Mouse (Mus musculus): ENCODE data around the gene Slc30a7. TPM values are rescaled to one million over a fixed set of nuclear protein-coding genes. Genes with fewer than 3 reads are reported as not detected.
A peak's percentile ranks its signal among the peaks of the same experiment; 100 is the strongest.

Slc30a7 gene
- polyA plus RNA-seq, 1 experiment from 2014 or later, result 19.5 TPM

DNA sequence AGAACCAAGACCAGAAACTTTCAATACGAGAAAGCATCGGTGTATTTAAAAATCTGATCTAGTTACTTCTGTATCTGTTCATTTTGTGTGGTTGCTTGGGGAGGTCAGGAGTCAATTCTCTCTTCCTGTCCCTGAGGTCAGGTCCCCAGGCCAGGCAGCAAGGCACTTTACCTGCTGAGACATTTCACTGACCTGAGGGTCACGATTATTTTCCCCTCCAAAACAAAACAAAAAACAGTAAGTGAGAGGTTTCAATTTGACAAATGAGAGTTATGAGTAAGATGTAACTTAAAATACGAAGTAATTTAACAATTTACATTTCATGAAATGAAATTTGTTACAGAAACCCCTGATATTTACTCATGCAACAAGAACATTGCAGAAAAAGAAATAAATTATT lies 54.9 kb downstream of the Slc30a7 start:
- WGBS, result 88% methylated on average over 4 of the region's 4 CpGs
- no peak overlapping the region for H3K27ac ChIP-seq
- no peaks in the 10 kb centered on the region for H3K27me3 ChIP-seq (ENCODE audit: control insufficient read depth, insufficient read depth, low read length)
- H3K4me2 ChIP-seq (replicated peaks), result no peak overlapping the region
- DNase-seq (ENCODE audit: low spot score) (no peak), ATAC-seq (ENCODE audit: low FRiP score) (no peak)
- no peak overlapping the region for H3K4me3 ChIP-seq (replicated peaks; ENCODE audit: low read length)
- H3K4me1 ChIP-seq (replicated peaks; ENCODE audit: control insufficient read depth, insufficient read depth, low read length), result no peaks in the 10 kb centered on the region; the same call in 1 of the 2 replicates
- H3K9ac ChIP-seq, result no peak overlapping the region
- no peaks in the 10 kb centered on the region for H3K9me3 ChIP-seq (ENCODE audit: control insufficient read depth, low read length)
- peaks cover 54% of the 10 kb centered on the region for H3K36me3 ChIP-seq (replicated peaks; ENCODE audit: control insufficient read depth, insufficient read depth)

GRCm38 (mm10) chr3:115951221-115951620 lies 56.0 kb downstream of the Slc30a7 start:
- Histone ChIP-seq H3K4me2 (replicated peaks) (no peak overlapping the region), H3K9ac (no peak overlapping the region), H3K4me3 (replicated peaks; ENCODE audit: low read length) (no peak overlapping the region), H3K9me3 (ENCODE audit: control insufficient read depth, low read length) (no peaks in the 10 kb centered on the region), H3K27me3 (ENCODE audit: control insufficient read depth, insufficient read depth, low read length) (no peaks in the 10 kb centered on the region), H3K27ac (no peak overlapping the region), H3K36me3 (replicated peaks; ENCODE audit: control insufficient read depth, insufficient read depth) (peaks cover 54% of the 10 kb centered on the region), H3K4me1 (replicated peaks; ENCODE audit: control insufficient read depth, insufficient read depth, low read length) (no peaks in the 10 kb centered on the region; the same call in 1 of the 2 replicates)
- DNase-seq (ENCODE audit: low spot score), result no peak
- ATAC-seq (ENCODE audit: low FRiP score), result no peak
- WGBS, result 69% methylated on average over 3 of the region's 3 CpGs

GRCm38 (mm10) chr3:115949921-115950877 lies 57.0 kb downstream of the Slc30a7 start:
- Histone ChIP-seq H3K9me3 (ENCODE audit: control insufficient read depth, low read length) (no peaks in the 10 kb centered on the region), H3K27me3 (ENCODE audit: control insufficient read depth, insufficient read depth, low read length) (no peaks in the 10 kb centered on the region), H3K4me1 (replicated peaks; ENCODE audit: control insufficient read depth, insufficient read depth, low read length) (no peaks in the 10 kb centered on the region; the same call in 1 of the 2 replicates), H3K4me3 (replicated peaks; ENCODE audit: low read length) (no peak overlapping the region), H3K27ac (peak overlapping the region; percentile 32), H3K4me2 (replicated peaks) (no peak overlapping the region), H3K9ac (no peak overlapping the region), H3K36me3 (replicated peaks; ENCODE audit: control insufficient read depth, insufficient read depth) (peaks cover 52% of the 10 kb centered on the region)
- WGBS, result 71% methylated on average over 6 of the region's 6 CpGs
- ATAC-seq (ENCODE audit: low FRiP score) (no peak; the same call in 1 of the 2 replicates), DNase-seq (ENCODE audit: low spot score) (no peak)

DNA sequence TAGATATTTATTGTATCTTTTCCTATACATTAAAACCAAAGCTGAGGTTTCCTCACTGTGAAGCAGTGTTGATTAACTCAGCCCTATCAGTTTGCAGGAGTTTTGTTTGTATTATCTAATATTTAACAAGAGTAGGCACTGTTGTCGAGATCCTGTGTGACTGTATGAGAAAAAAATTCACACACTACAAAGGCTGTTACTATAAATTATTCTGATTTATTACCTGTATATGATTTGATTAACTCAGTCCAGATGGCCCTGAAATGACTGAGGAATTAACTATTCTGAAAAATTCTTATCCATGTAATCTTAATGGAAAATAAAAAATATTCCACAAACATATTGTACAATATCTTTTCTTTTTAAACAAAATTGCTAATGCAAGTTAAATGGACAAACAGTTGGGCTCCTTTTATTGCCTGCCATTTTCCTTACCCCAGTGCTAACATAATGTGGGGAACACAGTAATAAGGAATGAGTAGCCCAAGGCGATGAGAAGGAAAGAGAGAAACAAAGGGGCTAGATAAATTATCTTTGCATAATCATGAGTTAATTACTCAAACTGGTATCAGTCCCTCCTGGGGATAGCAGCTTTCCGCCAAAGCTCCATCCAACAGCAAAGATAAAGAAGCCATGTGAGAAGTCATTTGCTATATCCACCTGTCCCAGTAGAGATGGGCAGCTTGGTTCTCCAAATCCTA lies 57.8 kb downstream of the Slc30a7 start:
- Histone ChIP-seq H3K9ac (no peak overlapping the region), H3K4me2 (replicated peaks) (no peak overlapping the region), H3K4me3 (replicated peaks; ENCODE audit: low read length) (no peak overlapping the region), H3K36me3 (replicated peaks; ENCODE audit: control insufficient read depth, insufficient read depth) (peaks cover 52% of the 10 kb centered on the region), H3K9me3 (ENCODE audit: control insufficient read depth, low read length) (no peaks in the 10 kb centered on the region), H3K4me1 (replicated peaks; ENCODE audit: control insufficient read depth, insufficient read depth, low read length) (no peaks in the 10 kb centered on the region; the same call in 1 of the 2 replicates), H3K27me3 (ENCODE audit: control insufficient read depth, insufficient read depth, low read length) (no peaks in the 10 kb centered on the region), H3K27ac (peak overlapping the region; percentile 59)
- peak; percentile 78 for ATAC-seq (ENCODE audit: low FRiP score)
- DNase-seq (ENCODE audit: low spot score), result peak; percentile 28
- WGBS, result 38% methylated on average over 3 of the region's 3 CpGs

- ATAC-seq (ENCODE audit: low FRiP score), result no peak
- Histone ChIP-seq H3K27me3 (ENCODE audit: control insufficient read depth, insufficient read depth, low read length) (no peaks in the 10 kb centered on the region), H3K36me3 (replicated peaks; ENCODE audit: control insufficient read depth, insufficient read depth) (peaks cover 60% of the 10 kb centered on the region), H3K9me3 (ENCODE audit: control insufficient read depth, low read length) (no peaks in the 10 kb centered on the region), H3K4me3 (replicated peaks; ENCODE audit: low read length) (no peak overlapping the region), H3K4me1 (replicated peaks; ENCODE audit: control insufficient read depth, insufficient read depth, low read length) (no peaks in the 10 kb centered on the region; the same call in 1 of the 2 replicates), H3K27ac (no peak overlapping the region), H3K4me2 (replicated peaks) (no peak overlapping the region), H3K9ac (no peak overlapping the region)
- 96% methylated on average over 8 of the region's 8 CpGs for WGBS
- no peak for DNase-seq (ENCODE audit: low spot score)
These were observed 60.9 kb downstream of the Slc30a7 start for GRCm38 (mm10) chr3:115946272-115946671.

GRCm38 (mm10) chr3:115944376-115944775 lies 62.8 kb downstream of the Slc30a7 start:
- H3K4me2 ChIP-seq (replicated peaks), result no peak overlapping the region
- no peak for DNase-seq (ENCODE audit: low spot score)
- H3K9ac ChIP-seq, result no peak overlapping the region
- H3K4me1 ChIP-seq (replicated peaks; ENCODE audit: control insufficient read depth, insufficient read depth, low read length), result no peaks in the 10 kb centered on the region
- H3K4me3 ChIP-seq (replicated peaks; ENCODE audit: low read length), result no peak overlapping the region
- no peaks in the 10 kb centered on the region for H3K9me3 ChIP-seq (ENCODE audit: control insufficient read depth, low read length)
- H3K27me3 ChIP-seq (ENCODE audit: control insufficient read depth, insufficient read depth, low read length), result no peaks in the 10 kb centered on the region
- H3K27ac ChIP-seq, result no peak overlapping the region
- H3K36me3 ChIP-seq (replicated peaks; ENCODE audit: control insufficient read depth, insufficient read depth), result peaks cover 77% of the 10 kb centered on the region
- ATAC-seq (ENCODE audit: low FRiP score), result no peak
- WGBS, result 91% methylated on average over 6 of the region's 6 CpGs

GRCm38 (mm10) chr3:115941464-115941863 lies 65.7 kb downstream of the Slc30a7 start:
- WGBS, result 95% methylated on average over 8 of the region's 8 CpGs

GRCm38 (mm10) chr3:115940510-115940909 lies 66.7 kb downstream of the Slc30a7 start:
- Histone ChIP-seq H3K27me3 (ENCODE audit: control insufficient read depth, insufficient read depth, low read length) (no peaks in the 10 kb centered on the region), H3K4me3 (replicated peaks; ENCODE audit: low read length) (no peak overlapping the region), H3K9ac (no peak overlapping the region), H3K9me3 (ENCODE audit: control insufficient read depth, low read length) (no peaks in the 10 kb centered on the region), H3K4me2 (replicated peaks) (no peak overlapping the region), H3K4me1 (replicated peaks; ENCODE audit: control insufficient read depth, insufficient read depth, low read length) (no peaks in the 10 kb centered on the region), H3K27ac (no peak overlapping the region), H3K36me3 (replicated peaks; ENCODE audit: control insufficient read depth, insufficient read depth) (peaks cover 61% of the 10 kb centered on the region)
- ATAC-seq (ENCODE audit: low FRiP score) (no peak), DNase-seq (ENCODE audit: low spot score) (no peak)
- 89% methylated on average over 4 of the region's 4 CpGs for WGBS

More at GRCm38 (mm10) chr3:115941464-115941863, 65.7 kb downstream of the Slc30a7 start:
- no peak overlapping the region for H3K9ac ChIP-seq
- H3K4me3 ChIP-seq (replicated peaks; ENCODE audit: low read length), result no peak overlapping the region
- H3K36me3 ChIP-seq (replicated peaks; ENCODE audit: control insufficient read depth, insufficient read depth), result peaks cover 67% of the 10 kb centered on the region
- H3K9me3 ChIP-seq (ENCODE audit: control insufficient read depth, low read length), result no peaks in the 10 kb centered on the region
- no peak overlapping the region for H3K27ac ChIP-seq
- no peaks in the 10 kb centered on the region for H3K27me3 ChIP-seq (ENCODE audit: control insufficient read depth, insufficient read depth, low read length)
- no peak for DNase-seq (ENCODE audit: low spot score)
- no peak overlapping the region for H3K4me2 ChIP-seq (replicated peaks)
- no peaks in the 10 kb centered on the region for H3K4me1 ChIP-seq (replicated peaks; ENCODE audit: control insufficient read depth, insufficient read depth, low read length)
- no peak for ATAC-seq (ENCODE audit: low FRiP score)

DNA sequence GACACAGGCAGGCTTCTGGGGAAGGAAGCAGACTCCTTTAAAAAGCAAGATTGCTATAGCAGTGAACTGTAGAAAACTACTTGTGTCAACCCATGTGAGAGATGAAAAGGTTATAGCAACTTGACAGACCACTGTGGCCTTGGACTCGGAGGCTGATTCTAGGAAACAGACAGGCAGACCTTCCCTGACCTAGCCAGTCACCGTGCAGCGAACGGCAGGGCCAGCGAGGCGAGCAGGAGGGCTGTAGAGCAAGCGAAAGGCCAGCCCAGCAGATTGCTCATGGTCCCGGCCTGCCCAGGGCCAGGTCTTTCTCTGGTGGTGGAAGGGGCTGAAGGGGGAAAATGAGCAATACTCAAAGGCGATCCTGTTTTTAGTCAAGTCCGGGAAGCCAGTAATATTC lies 69.4 kb downstream of the Slc30a7 start:
- no peak overlapping the region for H3K27ac ChIP-seq
- WGBS, result 87% methylated on average over 10 of the region's 10 CpGs
- no peak overlapping the region for H3K9ac ChIP-seq
- H3K9me3 ChIP-seq (ENCODE audit: control insufficient read depth, low read length), result no peaks in the 10 kb centered on the region
- DNase-seq (ENCODE audit: low spot score) (no peak), ATAC-seq (ENCODE audit: low FRiP score) (no peak)
- no peaks in the 10 kb centered on the region for H3K4me1 ChIP-seq (replicated peaks; ENCODE audit: control insufficient read depth, insufficient read depth, low read length)
- H3K36me3 ChIP-seq (replicated peaks; ENCODE audit: control insufficient read depth, insufficient read depth), result peaks cover 40% of the 10 kb centered on the region
- H3K4me2 ChIP-seq (replicated peaks), result no peak overlapping the region
- H3K27me3 ChIP-seq (ENCODE audit: control insufficient read depth, insufficient read depth, low read length), result no peaks in the 10 kb centered on the region
- H3K4me3 ChIP-seq (replicated peaks; ENCODE audit: low read length), result no peak overlapping the region
